Mouse (Mus musculus) heart, postnatal 25 days (tissue): ENCODE measurements at regions not wholly inside any gene's neighbourhood (a gene's known extent, or its start where the extent isn't known, plus 50 kb on each side); places are given as distances from the start of the nearest gene placed in this dataset.
A peak's percentile ranks its signal among the peaks of the same experiment; 100 is the strongest.

ENCODE experiments used
- DNase-seq: peaks from one replicate; pipeline ENCODE4 v3.0.0; 2022; ENCODE audit warnings: low spot score
- intact Hi-C: fragments of 180-260 bp; cut with DNase I; formaldehyde crosslinking; loops from one replicate; pipeline ENCODE4 v1.15.1; 2025

DNA sequence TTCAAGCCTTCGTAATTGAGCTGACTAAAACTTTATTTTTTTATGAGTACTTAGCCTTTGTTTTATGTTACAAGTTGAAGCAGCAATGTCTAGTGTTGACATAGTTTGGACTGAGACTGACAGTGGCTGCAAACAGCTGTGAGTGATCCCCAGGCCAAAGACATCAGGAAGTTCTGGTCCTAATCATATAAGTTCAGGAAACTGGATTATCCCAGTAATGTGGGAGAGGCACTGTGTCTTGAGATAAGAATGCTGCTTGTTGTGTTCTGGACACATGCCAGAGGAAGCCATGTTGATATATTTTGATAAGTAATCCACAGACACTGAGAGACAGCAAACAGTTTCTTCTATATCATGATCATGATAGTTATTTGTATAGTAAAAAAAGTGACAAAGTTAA, 153.4 kb downstream of the Lrriq3 start:
- no peak for DNase-seq
- intact Hi-C loops: no loop called here

DNA sequence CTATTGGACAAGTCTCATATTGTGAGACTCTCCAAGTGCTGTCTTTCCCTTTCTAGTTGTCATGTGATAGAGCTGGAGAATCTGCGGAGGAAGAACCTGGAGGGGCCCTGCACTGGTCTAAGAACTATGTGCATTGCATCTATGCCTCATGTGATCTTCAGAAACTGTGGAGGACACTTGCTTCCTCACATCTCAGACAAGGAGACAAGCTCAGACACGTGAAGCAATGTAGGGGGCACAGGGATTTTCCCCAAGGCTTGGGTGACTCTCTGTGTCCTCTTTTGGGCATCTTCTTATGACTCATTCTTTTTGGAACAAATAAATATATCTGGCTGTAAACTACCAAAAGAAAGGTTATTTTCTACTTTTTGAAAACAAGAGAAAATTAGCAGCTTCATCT, 153.9 kb downstream of the Lrriq3 start:
- intact Hi-C loops: no loop called here
- DNase-seq: no peak

GRCm38 (mm10) chr3:155247929-155248328, 154.7 kb downstream of the Lrriq3 start:
- intact Hi-C loops: no loop called here
- no peak for DNase-seq

GRCm38 (mm10) chr3:155250904-155251303, 157.7 kb downstream of the Lrriq3 start:
- DNase-seq: no peak
- intact Hi-C loops: no loop called here

DNA sequence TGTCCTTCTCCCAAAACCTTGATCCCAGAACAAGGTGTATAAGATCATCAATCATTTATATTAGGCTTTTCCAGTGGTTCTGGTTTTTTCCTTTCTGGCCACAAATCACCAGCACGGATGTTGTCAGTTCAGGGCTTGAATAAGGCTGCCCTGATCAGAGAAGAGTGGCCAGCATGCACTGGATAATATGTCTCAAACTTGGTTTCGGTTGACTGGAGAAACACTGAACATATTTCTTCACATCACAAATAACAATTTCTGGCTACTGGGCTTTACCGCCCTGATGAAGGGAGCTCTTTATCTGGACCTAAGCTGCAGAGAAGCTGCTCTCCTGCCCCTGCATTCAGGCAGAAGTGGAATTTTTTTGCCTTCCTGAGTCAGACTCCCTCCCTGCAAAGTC, 205.0 kb downstream of the Lrriq3 start:
- DNase-seq: no peak
- intact Hi-C loops: loop anchor here (10.0 kb wide), 1 partner anchor 1407 kb away; no protein-coding TSS in a partner anchor

DNA sequence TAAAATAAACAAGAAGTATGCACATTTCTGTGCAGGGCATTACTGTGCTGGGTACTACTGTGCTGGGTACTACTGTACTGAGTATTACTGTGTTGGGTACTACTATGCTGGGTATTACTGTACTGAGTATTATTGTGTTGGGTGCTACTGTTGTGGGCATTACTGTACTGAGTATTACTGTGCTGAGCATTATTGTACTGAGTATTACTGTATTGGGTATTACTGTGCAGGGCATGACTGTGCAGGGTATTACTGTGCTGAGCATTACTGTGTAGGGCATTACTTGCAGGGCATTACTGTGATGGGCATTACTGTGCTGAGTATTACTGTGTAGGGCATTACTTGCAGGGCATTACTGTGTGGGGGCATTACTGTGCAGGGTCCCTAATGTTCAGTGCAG, 205.5 kb downstream of the Lrriq3 start:
- no peak for DNase-seq
- intact Hi-C loops: loop anchor here (10.0 kb wide), 1 partner anchor 1406 kb away; no protein-coding TSS in a partner anchor

DNA sequence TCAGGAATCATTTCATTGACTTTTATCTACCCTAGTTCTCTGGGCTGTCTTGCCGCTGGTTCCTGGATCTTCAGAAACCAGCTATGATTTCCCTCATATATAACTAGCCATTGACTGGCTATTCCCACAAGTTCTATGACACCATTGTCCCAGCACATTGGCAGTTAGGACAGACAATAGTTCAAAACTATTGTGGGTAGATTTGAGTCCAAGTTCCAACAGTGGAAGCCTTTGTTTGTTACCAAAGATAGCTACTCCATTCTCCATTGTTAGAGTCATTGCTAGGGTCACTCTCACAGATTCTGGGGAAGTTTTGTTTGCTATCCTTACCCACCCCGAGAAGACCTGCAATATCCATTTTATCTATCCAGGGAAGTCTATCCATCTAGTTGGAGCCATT, 229.1 kb downstream of the Lrriq3 start:
- intact Hi-C loops: no loop called here
- DNase-seq: no peak

GRCm38 (mm10) chr3:155329701-155330100, 236.5 kb downstream of the Lrriq3 start:
- intact Hi-C loops: no loop called here

DNA sequence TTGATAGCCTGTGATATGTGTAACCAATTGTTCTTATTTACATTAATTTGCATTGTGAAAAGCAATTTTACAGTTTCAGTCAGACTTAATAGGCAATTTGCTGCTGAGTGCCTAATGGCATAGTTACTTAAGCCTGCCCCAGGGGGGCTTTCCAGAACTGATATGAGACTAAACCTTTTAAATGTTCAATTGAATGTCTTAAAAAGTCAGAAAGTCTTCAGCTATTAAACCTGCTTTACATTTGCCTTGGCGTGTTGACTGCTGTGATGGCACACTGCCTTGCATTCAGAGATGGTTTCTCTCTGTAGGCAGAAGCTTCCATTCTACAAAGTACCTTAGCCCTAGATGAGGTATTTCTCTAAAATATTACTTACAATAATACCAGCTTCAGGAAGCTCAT, 256.0 kb downstream of the Lrriq3 start:
- intact Hi-C loops: no loop called here
- DNase-seq: no peak

More at GRCm38 (mm10) chr3:155329701-155330100, 236.5 kb downstream of the Lrriq3 start:
- DNase-seq: no peak

DNA sequence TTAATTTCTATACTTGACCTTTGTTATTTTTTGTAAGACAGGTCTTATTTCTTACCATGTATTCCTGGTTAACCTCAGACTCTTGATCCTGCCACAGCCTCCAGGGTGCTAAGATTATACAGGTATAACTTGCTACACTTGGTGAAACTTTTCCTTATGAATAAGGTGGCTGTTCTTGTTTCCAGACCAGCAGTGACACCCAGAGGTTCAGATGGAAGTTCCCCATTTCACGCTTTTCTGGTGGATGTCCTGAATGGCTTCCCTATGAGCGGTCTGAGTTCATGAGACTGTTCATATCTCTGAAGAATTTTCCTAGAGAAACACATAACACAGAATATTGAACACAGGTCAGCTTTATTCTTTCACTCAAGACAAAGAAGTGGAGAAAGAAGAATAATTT, 258.4 kb downstream of the Lrriq3 start:
- intact Hi-C loops: no loop called here

GRCm38 (mm10) chr3:155352277-155352802, 259.1 kb downstream of the Lrriq3 start:
- peak; percentile 2 for DNase-seq
- intact Hi-C loops: no loop called here

More for the DNA sequence above, 258.4 kb downstream of the Lrriq3 start:
- no peak for DNase-seq

GRCm38 (mm10) chr3:155360399-155360798, 267.2 kb downstream of the Lrriq3 start:
- no peak for DNase-seq
- intact Hi-C loops: no loop called here

DNA sequence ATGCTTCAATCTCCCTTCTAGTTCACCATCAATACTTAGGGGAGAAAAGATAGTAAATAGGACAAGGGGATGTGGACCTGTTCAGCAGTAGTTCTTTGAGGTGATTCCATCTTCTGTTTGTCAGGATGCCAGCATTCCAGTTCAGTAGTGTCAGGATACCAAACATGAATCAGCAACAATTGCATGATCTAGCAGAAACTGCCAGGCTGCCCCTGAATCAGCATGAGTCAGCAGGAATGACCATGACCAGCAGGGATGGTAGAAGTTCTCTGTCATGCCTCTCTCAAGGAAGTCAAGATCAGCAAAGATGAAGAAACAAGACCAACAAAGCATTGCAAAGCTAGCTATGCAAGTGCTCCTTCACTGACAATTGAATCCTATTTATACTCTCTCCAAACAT, 277.5 kb downstream of the Lrriq3 start:
- intact Hi-C loops: no loop called here
- DNase-seq: no peak

- no peak for DNase-seq
- intact Hi-C loops: no loop called here
These were observed 280.4 kb downstream of the Lrriq3 start for GRCm38 (mm10) chr3:155373591-155373990.

- intact Hi-C loops: no loop called here
- DNase-seq: no peak
These were observed 288.7 kb downstream of the Lrriq3 start for GRCm38 (mm10) chr3:155381910-155382309.

DNA sequence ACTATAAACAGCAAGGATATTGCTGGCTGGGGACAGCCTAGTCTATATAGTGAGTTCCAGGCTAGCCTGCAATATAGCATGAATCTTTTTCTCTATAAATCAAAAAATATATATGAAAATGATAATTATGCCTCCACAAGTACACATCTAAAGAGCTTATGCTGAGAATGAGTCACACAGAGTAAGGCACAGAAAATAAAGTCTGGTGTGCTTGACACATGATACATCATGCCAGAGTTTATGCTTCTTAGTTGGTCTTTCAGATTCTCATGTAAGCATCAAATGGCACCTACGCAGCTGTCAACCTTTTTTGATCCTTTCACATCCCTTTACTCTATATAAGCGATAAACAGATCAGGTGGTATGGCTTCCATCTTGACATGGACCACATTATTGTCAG, 289.6 kb downstream of the Lrriq3 start:
- intact Hi-C loops: no loop called here
- DNase-seq: no peak

DNA sequence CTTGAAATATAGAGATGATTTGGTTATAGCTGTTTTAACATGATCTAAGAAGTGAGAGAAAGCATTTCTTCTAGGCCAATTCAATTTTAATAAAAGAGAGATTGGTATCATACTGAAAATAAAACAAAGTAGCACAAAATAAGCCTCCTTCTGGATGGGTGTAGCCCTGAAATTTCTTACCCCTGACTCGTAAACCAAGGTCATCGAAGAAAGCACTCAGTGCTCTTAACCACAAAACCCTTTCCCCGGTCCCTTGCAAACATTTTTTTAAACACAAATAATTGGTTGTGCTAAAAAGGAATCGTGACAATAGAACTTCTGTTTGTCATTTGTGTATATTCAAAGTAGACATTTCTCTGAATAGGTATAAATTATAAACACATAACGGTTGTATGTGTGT, 297.4 kb downstream of the Lrriq3 start:
- intact Hi-C loops: no loop called here
- no peak for DNase-seq

GRCm38 (mm10) chr3:155396134-155396533, 302.9 kb downstream of the Lrriq3 start:
- intact Hi-C loops: no loop called here
- no peak for DNase-seq

DNA sequence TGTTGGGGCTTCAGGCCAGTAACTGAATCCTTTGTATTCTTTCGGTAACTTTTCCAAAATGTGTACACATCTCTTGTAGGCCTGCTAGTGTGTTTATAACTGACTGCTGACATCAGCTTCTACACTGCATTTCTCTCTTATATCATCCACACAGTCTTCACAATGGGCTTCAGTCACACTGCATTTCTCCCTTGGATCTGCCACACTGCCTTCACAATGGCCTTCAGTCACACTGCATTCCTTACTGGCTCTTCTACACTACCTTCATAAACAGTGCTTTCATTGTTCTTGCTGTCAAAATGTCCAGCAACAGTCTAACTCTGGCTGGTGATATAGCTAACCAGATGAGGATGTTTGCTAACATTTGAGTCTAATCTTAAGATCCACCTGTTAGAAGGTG, 308.5 kb downstream of the Lrriq3 start:
- intact Hi-C loops: no loop called here
- DNase-seq: no peak

- intact Hi-C loops: no loop called here
- no peak for DNase-seq
These were observed 315.7 kb downstream of the Lrriq3 start for GRCm38 (mm10) chr3:155408907-155409306.

- DNase-seq: no peak
- intact Hi-C loops: no loop called here
These were observed 316.1 kb downstream of the Lrriq3 start for GRCm38 (mm10) chr3:155409371-155409770.

DNA sequence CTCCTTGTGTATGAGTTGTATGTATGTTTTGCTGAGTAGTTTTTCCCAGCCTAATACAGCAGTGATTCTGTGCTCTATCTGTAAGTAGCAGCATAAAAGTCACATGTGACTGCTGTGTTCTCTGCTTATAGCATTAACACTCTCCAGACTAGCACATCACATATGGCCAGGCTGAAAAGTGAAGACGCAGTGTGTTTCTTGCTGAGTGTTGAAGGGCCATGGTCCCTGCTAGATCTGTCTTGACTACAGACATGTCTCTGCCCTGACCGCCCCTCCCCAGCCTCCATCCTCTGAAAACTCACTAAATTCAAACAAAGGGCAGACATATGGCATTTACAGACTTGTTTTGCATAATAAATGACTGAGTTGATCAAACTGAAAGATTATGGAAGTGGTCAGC, 316.6 kb downstream of the Lrriq3 start:
- no peak for DNase-seq
- intact Hi-C loops: no loop called here
